Mouse (Mus musculus) lung, postnatal 0 days (tissue): Measurements from ENCODE around the gene Rngtt. TPM values are rescaled to one million over a fixed set of nuclear protein-coding genes. Genes with fewer than 3 reads are reported as not detected.

Experiments used
- ATAC-seq: fragments of 200-750 bp; cut with Nextera tagmentation; 2 replicates; pipeline ENCODE4 v1.8.0; 2017; ENCODE audit warnings: moderate library complexity
- DNase-seq: peaks from one replicate; pipeline ENCODE4 v3.0.0-alpha.2; 2016; ENCODE audit warnings: low spot score
- H3K27ac ChIP-seq: fragments of 300-500 bp; sonication (generic); 2 replicates; pipeline ENCODE4 v1.5.1; 2014; ENCODE audit warnings: antibody characterized with exemption, mild to moderate bottlenecking, low read length, mixed read lengths
- H3K27me3 ChIP-seq: fragments of 300-500 bp; sonication (generic); replicated peaks from 2 replicates; pipeline ENCODE4 v1.6.1; 2014; ENCODE audit warnings: low read length, mixed read lengths; ENCODE audit not compliant: insufficient read depth
- H3K36me3 ChIP-seq: fragments of 300-500 bp; sonication (generic); 2 replicates; pipeline ENCODE4 v1.6.1; 2014; ENCODE audit warnings: low read length, mixed read lengths; ENCODE audit not compliant: insufficient read depth
- H3K4me1 ChIP-seq: fragments of 300-500 bp; sonication (generic); 2 replicates; pipeline ENCODE4 v1.6.1; 2014; ENCODE audit warnings: antibody characterized with exemption, low read depth, low read length, mixed read lengths; ENCODE audit not compliant: insufficient read depth
- H3K4me2 ChIP-seq: fragments of 300-500 bp; sonication (generic); replicated peaks from 2 replicates; pipeline ENCODE4 v1.6.1; 2014; ENCODE audit warnings: low read depth, mild to moderate bottlenecking, low read length, moderate library complexity, mixed read lengths
- H3K4me3 ChIP-seq: fragments of 300-500 bp; sonication (generic); 2 replicates; pipeline ENCODE4 v1.5.1; 2014; ENCODE audit warnings: low read depth, low read length
- H3K9ac ChIP-seq: fragments of 300-500 bp; sonication (generic); replicated peaks from 2 replicates; pipeline ENCODE4 v1.6.1; 2014; ENCODE audit warnings: low read depth, mild to moderate bottlenecking
- H3K9me3 ChIP-seq: fragments of 300-500 bp; sonication (generic); 2 replicates; pipeline ENCODE4 v1.6.1; 2016; ENCODE audit warnings: low read length, mixed read lengths
- CTCF ChIP-seq: IDR thresholded peaks from 2 replicates; pipeline ENCODE4 v1.5.1; 2016; ENCODE audit warnings: antibody characterized with exemption, mild to moderate bottlenecking
- EP300 ChIP-seq: IDR thresholded peaks from 2 replicates; pipeline ENCODE4 v1.6.1; 2016; ENCODE audit warnings: antibody characterized with exemption, mild to moderate bottlenecking, control low read depth
- WGBS: fragments of 180-500 bp; shearing (Covaris S2); extraction: QIAGEN DNeasy Blood & Tissue Kit; methylation state at CpG from one replicate; pipeline ENCODE4 v1.1.7; 2014; 5-methylcytosine and 5-hydroxymethylcytosine counted together
- polyA plus RNA-seq: library from polyadenylated mRNA; unstranded; fragments of >200 nt; fragmentation: Nextera tagmentation; extraction: Ambion mirVana; gene quantifications from 2 replicates; pipeline ENCODE4 v1.2.1, GENCODE M21; 2015

The Rngtt gene
- polyA plus RNA-seq, 1 experiment from 2014 or later, result 9.4 TPM

DNA sequence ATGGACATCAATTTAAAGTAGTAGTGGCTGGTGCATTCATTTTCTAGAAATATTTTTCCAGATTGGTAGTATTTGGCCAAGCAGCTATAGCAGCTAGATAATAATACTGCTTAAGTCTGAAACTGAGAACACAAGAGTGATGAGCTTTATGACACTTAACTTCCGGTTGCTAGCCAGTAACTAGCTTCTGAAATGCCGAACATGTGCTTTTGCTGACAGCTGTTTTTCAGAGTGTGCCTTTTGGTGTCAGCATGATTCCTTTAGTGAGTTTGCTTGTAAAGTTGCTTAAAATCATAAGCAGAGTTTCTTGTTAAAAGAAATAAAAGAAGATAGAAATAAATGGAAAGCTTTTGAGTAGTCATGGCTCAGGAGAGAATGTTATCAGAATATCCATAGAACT lies 186.9 kb downstream of the Rngtt start:
- H3K9me3 ChIP-seq, result no peaks in the 10 kb centered on the region
- H3K4me1 ChIP-seq, result no peaks in the 10 kb centered on the region
- TF ChIP-seq CTCF (no peak), EP300 (no peak)
- no peak overlapping the region for H3K4me2 ChIP-seq
- DNase-seq (peak; percentile 40), ATAC-seq (no peak)
- no peak overlapping the region for H3K9ac ChIP-seq
- 32% methylated on average over 2 of the region's 2 CpGs for WGBS
- H3K36me3 ChIP-seq, result 0 out of 2 replicates have a peak, but pooled peaks cover 6% of the 10 kb centered on the region
- H3K4me3 ChIP-seq, result no peak overlapping the region
- no peak overlapping the region for H3K27ac ChIP-seq
- H3K27me3 ChIP-seq, result no peaks in the 10 kb centered on the region

DNA sequence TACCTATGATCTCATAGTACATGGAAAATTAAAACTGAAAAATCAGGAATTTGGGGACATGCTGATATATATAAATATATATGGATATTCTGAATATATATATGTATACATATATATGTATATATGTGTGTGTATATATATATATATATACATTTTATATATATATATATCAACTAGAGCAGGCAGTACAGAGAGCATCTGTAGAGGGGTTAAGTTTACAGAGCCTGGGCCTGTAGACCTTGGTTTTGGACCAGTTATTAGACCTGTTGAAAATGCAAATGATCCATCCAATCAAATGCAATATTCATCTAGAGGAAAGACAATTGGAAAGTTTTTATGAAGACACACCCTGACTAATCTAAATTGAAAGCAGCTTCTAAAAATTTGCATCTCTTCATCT lies 187.5 kb downstream of the Rngtt start:
- Histone ChIP-seq H3K4me3 (no peak overlapping the region), H3K9me3 (no peaks in the 10 kb centered on the region), H3K36me3 (0 out of 2 replicates have a peak, but pooled peaks cover 6% of the 10 kb centered on the region), H3K4me1 (no peaks in the 10 kb centered on the region), H3K27me3 (no peaks in the 10 kb centered on the region), H3K9ac (no peak overlapping the region), H3K27ac (no peak overlapping the region), H3K4me2 (no peak overlapping the region)
- ATAC-seq (no peak), DNase-seq (no peak)
- TF ChIP-seq EP300, result no peak
- no peak for TF ChIP-seq CTCF

DNA sequence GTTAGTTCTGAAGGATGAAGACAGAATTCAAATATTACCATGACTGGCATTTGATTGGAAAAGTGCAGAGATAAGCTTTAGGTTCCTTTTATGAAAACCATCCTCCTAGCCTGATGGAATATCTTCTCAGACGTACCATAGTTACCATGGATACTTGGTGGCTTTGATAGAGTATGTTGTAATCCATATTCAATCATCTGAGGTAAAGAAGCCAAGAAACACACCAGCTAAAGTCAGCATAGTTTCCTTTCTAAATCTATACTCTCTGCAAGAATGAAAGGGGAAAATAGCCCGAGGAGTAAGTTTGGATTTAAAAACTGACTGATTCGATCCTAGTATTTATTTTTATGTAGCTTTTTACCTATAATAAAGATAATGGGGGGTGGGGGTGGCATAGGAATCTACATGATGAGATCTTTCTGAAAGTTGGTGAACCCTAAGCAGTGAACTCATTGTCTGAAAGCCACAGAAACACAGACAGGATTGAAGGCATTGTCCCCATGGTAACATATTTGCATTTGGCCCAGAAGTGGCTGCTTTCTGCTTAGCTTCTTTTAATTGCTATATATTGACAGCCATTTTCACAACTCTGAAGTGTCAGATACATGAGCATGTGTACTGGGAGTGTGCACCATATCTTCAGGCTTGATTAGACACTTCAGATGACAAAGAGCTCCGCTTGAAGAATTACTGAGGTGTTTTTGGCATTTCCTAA lies 188.2 kb downstream of the Rngtt start:
- Histone ChIP-seq H3K4me1 (no peaks in the 10 kb centered on the region), H3K9me3 (no peaks in the 10 kb centered on the region), H3K4me2 (no peak overlapping the region), H3K27me3 (no peaks in the 10 kb centered on the region), H3K27ac (no peak overlapping the region), H3K4me3 (no peak overlapping the region), H3K36me3 (0 out of 2 replicates have a peak, but pooled peaks cover 6% of the 10 kb centered on the region), H3K9ac (no peak overlapping the region)
- TF ChIP-seq EP300 (no peak), CTCF (no peak)
- WGBS, result 86% methylated on average over 4 of the region's 4 CpGs
- ATAC-seq (no peak), DNase-seq (no peak)

DNA sequence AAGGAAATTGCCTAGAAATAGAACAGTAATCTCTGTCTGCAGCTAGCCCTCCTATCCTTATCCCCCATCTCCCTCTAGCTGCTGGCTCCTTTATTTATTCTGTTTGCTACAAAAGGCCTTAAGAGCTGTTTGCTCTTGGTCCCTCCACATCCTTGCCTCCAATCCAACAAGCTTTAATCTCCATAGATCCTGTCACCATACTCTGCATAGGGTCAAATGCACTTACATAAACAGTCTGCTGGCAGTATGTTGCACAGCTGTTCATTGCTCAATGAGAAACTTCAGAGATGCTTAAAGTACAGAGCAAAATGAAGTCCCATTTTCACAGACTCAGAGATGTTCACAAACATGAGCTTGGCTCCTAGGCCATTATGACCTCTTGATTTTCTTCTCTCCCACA lies 196.5 kb downstream of the Rngtt start:
- peak; percentile 30 for DNase-seq

DNA sequence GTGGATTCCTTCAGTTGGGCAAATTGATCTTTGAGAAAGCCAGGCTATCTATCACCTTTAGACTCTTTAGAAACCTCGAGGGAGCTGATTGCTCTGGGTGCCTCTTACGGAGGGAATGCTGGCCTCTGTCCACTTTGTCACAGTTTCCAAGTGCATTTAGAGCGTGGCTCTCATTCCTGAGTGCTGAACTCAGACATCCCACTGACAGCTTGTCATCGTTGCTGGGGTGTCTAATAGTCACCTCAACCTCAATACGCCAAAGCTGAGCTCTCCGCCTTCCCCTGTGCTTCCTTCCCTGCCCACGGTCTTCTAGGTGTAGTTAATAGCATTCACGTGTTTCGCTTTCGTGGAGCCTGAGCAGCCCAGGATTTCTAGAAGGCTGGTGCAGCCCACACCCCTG lies 200.4 kb downstream of the Rngtt start:
- Histone ChIP-seq H3K9me3 (no peaks in the 10 kb centered on the region), H3K4me3 (no peak overlapping the region), H3K27ac (no peak overlapping the region), H3K4me1 (no peaks in the 10 kb centered on the region), H3K4me2 (no peak overlapping the region), H3K27me3 (no peaks in the 10 kb centered on the region), H3K36me3 (no peaks in the 10 kb centered on the region), H3K9ac (no peak overlapping the region)
- no peak for TF ChIP-seq CTCF
- no peak for TF ChIP-seq EP300
- ATAC-seq (no peak), DNase-seq (no peak)
- 63% methylated on average over 10 of the region's 10 CpGs for WGBS

More for the DNA sequence above, 196.5 kb downstream of the Rngtt start:
- TF ChIP-seq CTCF (peak; percentile 9; the same call in 1 of the 2 replicates), EP300 (no peak)
- Histone ChIP-seq H3K4me1 (no peaks in the 10 kb centered on the region), H3K9ac (no peak overlapping the region), H3K4me3 (no peak overlapping the region), H3K36me3 (no peaks in the 10 kb centered on the region), H3K4me2 (no peak overlapping the region), H3K9me3 (no peaks in the 10 kb centered on the region), H3K27ac (no peak overlapping the region), H3K27me3 (no peaks in the 10 kb centered on the region)
- ATAC-seq, result peak; percentile 52

DNA sequence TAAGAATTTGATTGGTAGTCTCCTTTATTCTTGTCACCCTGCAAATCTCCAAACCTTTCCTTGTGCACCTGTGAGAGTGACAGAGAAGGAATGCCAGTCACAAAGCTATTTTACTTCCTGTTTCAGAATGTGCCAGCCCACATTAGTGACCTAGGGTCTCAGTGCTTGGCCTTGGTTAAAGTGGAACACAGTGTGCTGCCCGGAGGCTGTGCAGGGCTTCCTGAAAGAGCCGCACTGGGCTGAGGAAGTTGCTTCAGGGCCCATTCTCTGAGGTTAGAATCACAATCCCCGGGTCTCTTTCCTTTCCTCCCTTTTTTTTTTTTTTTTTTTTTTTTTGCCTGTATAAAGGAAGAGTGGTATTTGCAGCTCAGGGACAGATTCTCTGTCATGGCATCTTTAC lies 203.3 kb downstream of the Rngtt start:
- no peak for DNase-seq
- Histone ChIP-seq H3K4me3 (no peak overlapping the region), H3K27ac (no peak overlapping the region), H3K27me3 (no peaks in the 10 kb centered on the region), H3K9me3 (no peaks in the 10 kb centered on the region), H3K36me3 (no peaks in the 10 kb centered on the region), H3K4me2 (no peak overlapping the region), H3K9ac (no peak overlapping the region), H3K4me1 (no peaks in the 10 kb centered on the region)
- WGBS, result 42% methylated on average over 3 of the region's 3 CpGs
- ATAC-seq, result no peak
- TF ChIP-seq EP300, result no peak
- no peak for TF ChIP-seq CTCF
